Mouse (Mus musculus) stomach, postnatal 0 days (tissue): ENCODE results near the gene Skida1. TPM values are rescaled to one million over a fixed set of nuclear protein-coding genes. Genes with fewer than 3 reads are reported as not detected.
A peak's percentile ranks its signal among the peaks of the same experiment; 100 is the strongest.

Source experiments
- ATAC-seq: fragments of 200-750 bp; cut with Nextera tagmentation; 2 replicates; pipeline ENCODE4 v1.8.0; 2017; ENCODE audit not compliant: low FRiP score, low TSS enrichment
- DNase-seq: peaks from one replicate; pipeline ENCODE4 v3.0.0-alpha.2; 2016; ENCODE audit warnings: low spot score
- H3K27ac ChIP-seq: fragments of 300-500 bp; sonication (generic); replicated peaks from 2 replicates; pipeline ENCODE4 v1.5.1; 2014; ENCODE audit warnings: mild to moderate bottlenecking, control low read depth
- H3K27me3 ChIP-seq: fragments of 300-500 bp; sonication (generic); 2 replicates; pipeline ENCODE4 v1.6.1; 2014; ENCODE audit warnings: low read length; ENCODE audit not compliant: control insufficient read depth, insufficient read depth
- H3K36me3 ChIP-seq: fragments of 300-500 bp; sonication (generic); 2 replicates; pipeline ENCODE4 v1.6.1; 2014; ENCODE audit warnings: low read length, mixed read lengths; ENCODE audit not compliant: control insufficient read depth, insufficient read depth
- H3K4me1 ChIP-seq: fragments of 300-500 bp; sonication (generic); replicated peaks from 2 replicates; pipeline ENCODE4 v1.6.1; 2014; ENCODE audit warnings: antibody characterized with exemption; ENCODE audit not compliant: control insufficient read depth, insufficient read depth
- H3K4me2 ChIP-seq: fragments of 300-500 bp; sonication (generic); replicated peaks from 2 replicates; pipeline ENCODE4 v1.6.1; 2014; ENCODE audit warnings: low read depth, mild to moderate bottlenecking, control low read depth, moderate library complexity
- H3K4me3 ChIP-seq: fragments of 300-500 bp; sonication (generic); 2 replicates; pipeline ENCODE4 v1.5.1; 2014; ENCODE audit warnings: low read depth, low read length, control low read depth
- H3K9ac ChIP-seq: fragments of 300-500 bp; sonication (generic); 2 replicates; pipeline ENCODE4 v1.6.1; 2014; ENCODE audit warnings: mild to moderate bottlenecking, low read length, control low read depth, mixed read lengths
- H3K9me3 ChIP-seq: fragments of 300-500 bp; sonication (generic); 2 replicates; pipeline ENCODE4 v1.6.1; 2016; ENCODE audit warnings: low read length; ENCODE audit not compliant: control insufficient read depth
- CTCF ChIP-seq: IDR thresholded peaks from 2 replicates; pipeline ENCODE4 v1.5.1; 2016; ENCODE audit warnings: antibody characterized with exemption, low read depth, mild to moderate bottlenecking, moderate library complexity
- EP300 ChIP-seq: optimal IDR thresholded peaks from 2 replicates; pipeline ENCODE3; 2016; ENCODE audit warnings: antibody characterized with exemption
- WGBS: fragments of 180-500 bp; shearing (Covaris S2); extraction: QIAGEN DNeasy Blood & Tissue Kit; methylation state at CpG from one replicate; pipeline ENCODE4 v1.1.7; 2014; 5-methylcytosine and 5-hydroxymethylcytosine counted together
- polyA plus RNA-seq: library from polyadenylated mRNA; unstranded; fragments of >200 nt; fragmentation: Nextera tagmentation; extraction: Ambion mirVana; gene quantifications from 2 replicates; pipeline ENCODE4 v1.2.1, GENCODE M21; 2015

Gene Skida1
- polyA plus RNA-seq, 1 experiment from 2014 or later: 1.9 TPM

- H3K4me3 ChIP-seq: peak overlapping the region; percentile 78
- no peaks in the 10 kb centered on the region for H3K36me3 ChIP-seq
- H3K4me1 ChIP-seq: 0 out of 2 replicates have a peak, but pooled peaks cover 6% of the 10 kb centered on the region
- 0 out of 2 replicates have a peak overlapping the region, but pooled peaks have one; percentile 35 for H3K9ac ChIP-seq
- H3K27me3 ChIP-seq: no peaks in the 10 kb centered on the region
- H3K4me2 ChIP-seq: peak overlapping the region; percentile 78
- DNase-seq: no peak
- ATAC-seq: no peak
- no peak overlapping the region for H3K27ac ChIP-seq
- TF ChIP-seq CTCF: no peak
- no peak for TF ChIP-seq EP300
- WGBS: 34% methylated on average over 7 of the region's 7 CpGs
- H3K9me3 ChIP-seq: no peaks in the 10 kb centered on the region
Observed at GRCm38 (mm10) chr2:18045143-18045780, 3.6 kb downstream of the Skida1 start.

- no peaks in the 10 kb centered on the region for H3K36me3 ChIP-seq
- no peak for TF ChIP-seq EP300
- TF ChIP-seq CTCF: no peak
- H3K9me3 ChIP-seq: no peaks in the 10 kb centered on the region
- 64% methylated on average over 14 of the region's 14 CpGs for WGBS
- no peak overlapping the region for H3K27ac ChIP-seq
- H3K27me3 ChIP-seq: no peaks in the 10 kb centered on the region
- 0 out of 2 replicates have a peak, but pooled peaks cover 2% of the 10 kb centered on the region for H3K4me1 ChIP-seq
- ATAC-seq: no peak
- H3K4me3 ChIP-seq: no peak overlapping the region
- no peak overlapping the region for H3K4me2 ChIP-seq
- no peak for DNase-seq
- no peak overlapping the region for H3K9ac ChIP-seq
Observed at GRCm38 (mm10) chr2:18041199-18041885, 7.5 kb downstream of the Skida1 start.

GRCm38 (mm10) chr2:18040347-18041160 lies 8.3 kb downstream of the Skida1 start:
- no peaks in the 10 kb centered on the region for H3K36me3 ChIP-seq
- H3K27me3 ChIP-seq: no peaks in the 10 kb centered on the region
- DNase-seq (no peak), ATAC-seq (no peak)
- no peak overlapping the region for H3K9ac ChIP-seq
- H3K4me2 ChIP-seq: no peak overlapping the region
- H3K4me1 ChIP-seq: 0 out of 2 replicates have a peak, but pooled peaks cover 2% of the 10 kb centered on the region
- TF ChIP-seq CTCF (no peak), EP300 (no peak)
- H3K4me3 ChIP-seq: no peak overlapping the region
- 77% methylated on average over 27 of the region's 27 CpGs for WGBS
- no peak overlapping the region for H3K27ac ChIP-seq
- no peaks in the 10 kb centered on the region for H3K9me3 ChIP-seq

GRCm38 (mm10) chr2:18039566-18040290 lies 9.1 kb downstream of the Skida1 start:
- ATAC-seq: no peak
- DNase-seq: no peak

GRCm38 (mm10) chr2:18038895-18039371 lies 9.9 kb downstream of the Skida1 start:
- no peak overlapping the region for H3K4me3 ChIP-seq
- TF ChIP-seq CTCF (no peak), EP300 (no peak)
- WGBS: 83% methylated on average over 10 of the region's 10 CpGs
- no peaks in the 10 kb centered on the region for H3K27me3 ChIP-seq
- H3K36me3 ChIP-seq: no peaks in the 10 kb centered on the region
- no peak overlapping the region for H3K27ac ChIP-seq
- ATAC-seq (no peak), DNase-seq (no peak)
- H3K9ac ChIP-seq: no peak overlapping the region
- H3K4me1 ChIP-seq: 0 out of 2 replicates have a peak, but pooled peaks cover 2% of the 10 kb centered on the region
- H3K4me2 ChIP-seq: no peak overlapping the region
- no peaks in the 10 kb centered on the region for H3K9me3 ChIP-seq

More at GRCm38 (mm10) chr2:18039566-18040290, 9.1 kb downstream of the Skida1 start:
- peak overlapping the region; percentile 31 for H3K4me3 ChIP-seq
- H3K36me3 ChIP-seq: no peaks in the 10 kb centered on the region
- no peak for TF ChIP-seq EP300
- TF ChIP-seq CTCF: no peak; the same call in 1 of the 2 replicates
- H3K27me3 ChIP-seq: no peaks in the 10 kb centered on the region
- H3K9ac ChIP-seq: peak overlapping the region; percentile 69
- peak overlapping the region; percentile 57 for H3K4me2 ChIP-seq
- 22% methylated on average over 46 of the region's 46 CpGs for WGBS
- H3K4me1 ChIP-seq: 0 out of 2 replicates have a peak, but pooled peaks cover 2% of the 10 kb centered on the region
- no peak overlapping the region; the same call in 1 of the 2 replicates for H3K27ac ChIP-seq
- H3K9me3 ChIP-seq: no peaks in the 10 kb centered on the region
